Mouse (Mus musculus) myocyte (in vitro differentiated cells): ENCODE measurements around the gene Klk1b3.

ENCODE experiments used
- E2F4 ChIP-seq: IDR thresholded peaks from one replicate; pipeline ENCODE4 v1.6.1; 2011; ENCODE audit warnings: mild to moderate bottlenecking, control low read depth, moderate library complexity; ENCODE audit not compliant: insufficient read depth
- MAX ChIP-seq: IDR thresholded peaks from one replicate; pipeline ENCODE4 v1.6.1; 2011; ENCODE audit warnings: low read depth, mild to moderate bottlenecking, control low read depth
- MYOD1 ChIP-seq, 3 experiments: IDR thresholded peaks; one replicate each; pipeline ENCODE4 v1.6.1; 2011; ENCODE audit warnings: control low read depth in 2 of 3, low read depth in 2 of 3, mild to moderate bottlenecking in 2 of 3, moderate library complexity in 1 of 3; ENCODE audit not compliant: insufficient read length in 2 of 3, control insufficient read depth in 1 of 3
- POLR2A ChIP-seq: IDR thresholded peaks from one replicate; pipeline ENCODE4 v1.6.1; 2011; ENCODE audit warnings: low read depth, mild to moderate bottlenecking, control low read depth, moderate library complexity; ENCODE audit not compliant: insufficient read length
- POLR2AphosphoS2 ChIP-seq: IDR thresholded peaks from one replicate; pipeline ENCODE4 v1.6.1; 2011; ENCODE audit warnings: low read depth, control low read depth; ENCODE audit not compliant: insufficient read length
- REST ChIP-seq: IDR thresholded peaks from one replicate; pipeline ENCODE4 v1.6.1; 2011; ENCODE audit warnings: mild to moderate bottlenecking, control low read depth, moderate library complexity; ENCODE audit not compliant: insufficient read depth, insufficient read length
- SRF ChIP-seq: IDR thresholded peaks from one replicate; pipeline ENCODE4 v1.6.1; 2011; ENCODE audit warnings: low read depth; ENCODE audit not compliant: control insufficient read depth, insufficient read length
- TCF12 ChIP-seq: IDR thresholded peaks from one replicate; pipeline ENCODE4 v1.6.1; 2011; ENCODE audit warnings: mild to moderate bottlenecking, control low read depth; ENCODE audit not compliant: poor library complexity, insufficient read depth, severe bottlenecking

DNA sequence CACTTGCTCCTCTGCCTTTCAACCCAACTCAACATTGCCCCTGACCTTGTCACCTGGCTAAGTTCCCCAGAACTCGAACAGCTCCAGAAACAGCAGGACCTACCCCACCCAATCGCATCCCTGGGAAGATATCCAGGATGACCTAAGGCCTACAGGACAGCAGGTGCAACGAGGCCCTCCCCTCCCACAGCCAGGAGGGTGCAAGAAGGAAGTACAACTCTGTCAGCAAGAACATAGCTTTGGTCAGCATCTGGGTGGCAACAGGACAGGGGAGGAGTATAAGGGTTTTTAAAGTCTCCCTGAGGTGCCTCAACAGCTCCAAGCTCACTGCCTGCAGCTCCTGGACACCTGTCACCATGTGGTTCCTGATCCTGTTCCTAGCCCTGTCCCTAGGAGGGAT is at the start of gene Klk1b3:
- no peak for TF ChIP-seq POLR2A
- TF ChIP-seq MAX = no peak
- no peak for TF ChIP-seq SRF
- no peak for TF ChIP-seq E2F4
- no peak for TF ChIP-seq TCF12
- no peak for TF ChIP-seq MYOD1 (IDR thresholded peaks at IDR 0.05; ENCODE audit: control insufficient read depth in 1 of 3, insufficient read length in 2 of 3, low read depth in 2 of 3)
- no peak for TF ChIP-seq REST
- TF ChIP-seq POLR2AphosphoS2 = no peak
